Mouse (Mus musculus) c-Kit-positive CD71-positive TER-119-positive erythroid progenitor cells, embryonic 14.5 days (primary cell): ENCODE data around the gene Spic.
"Not testable (repeated sequence)": the region's sequence is repeated elsewhere in the genome, so short reads cannot be mapped to it uniquely, and the experiment has no call there.

Experiments used
- DNase-seq: peaks from one replicate; pipeline ENCODE4 v3.0.0-alpha.2; 2013; ENCODE audit warnings: low spot score

Spic gene

GRCm38 (mm10) chr10:88684925-88685324, at the start of gene Spic:
Gene Spic (minus strand): TSS chr10:88685015.
- DNase-seq: no peak

DNA sequence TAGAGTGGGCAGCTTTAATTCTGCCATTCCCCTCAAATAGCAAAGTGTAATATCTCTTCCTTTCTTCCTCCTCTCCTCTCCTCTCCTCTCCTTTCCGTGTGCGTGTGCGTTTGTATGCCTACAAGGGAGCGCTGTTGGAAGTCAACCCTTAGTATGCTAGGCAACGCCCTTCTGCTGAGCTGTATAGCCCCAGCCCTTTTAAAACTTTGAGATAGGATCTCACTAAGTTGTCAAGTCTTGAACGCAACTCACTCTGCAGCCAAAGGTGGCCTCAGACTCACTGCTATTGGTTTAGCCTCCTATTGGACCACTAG, 47.5 kb upstream of the Spic start:
- DNase-seq: peak; percentile 47

DNA sequence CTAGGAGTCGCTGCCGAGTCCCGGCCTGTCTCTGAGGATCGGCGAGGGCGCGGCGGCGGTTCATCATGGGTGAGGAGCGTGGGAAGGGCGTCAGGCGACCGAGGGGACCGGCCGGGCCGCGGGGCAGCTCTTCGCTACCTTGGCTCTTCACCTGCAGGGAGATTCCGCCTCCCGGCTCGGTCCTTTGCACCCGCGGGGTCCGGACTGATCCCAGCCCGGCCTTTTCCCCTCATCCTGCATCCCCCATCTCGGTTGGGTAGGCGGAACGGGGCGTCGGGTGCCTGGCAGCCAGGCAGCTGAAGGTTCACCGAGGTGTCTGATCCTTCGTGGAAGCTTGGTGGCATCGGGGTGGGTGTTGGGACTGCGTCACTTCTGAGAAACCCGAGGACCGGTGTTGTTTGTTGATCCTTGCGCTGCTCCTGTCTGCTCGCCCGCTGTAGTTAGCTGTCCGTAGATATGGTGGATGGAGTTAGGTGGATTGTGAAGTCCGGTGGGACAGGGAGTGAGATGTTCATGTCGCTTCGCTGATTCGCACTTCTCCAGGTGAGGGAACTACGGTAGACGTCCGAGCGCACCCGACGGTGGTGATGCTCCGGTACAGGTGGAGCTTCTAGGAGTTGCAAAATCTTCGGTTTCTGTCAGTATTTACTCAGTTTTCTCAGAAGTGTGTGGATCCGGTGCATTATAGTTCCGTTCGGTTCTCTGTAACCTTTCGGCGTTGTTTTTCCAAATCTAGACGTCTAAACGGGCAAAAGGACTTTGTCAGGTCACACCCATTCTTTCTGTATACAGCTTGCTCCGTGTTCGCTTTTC, 46.9 kb upstream of the Spic start:
- peak; percentile 21 for DNase-seq

- peak; percentile 78 for DNase-seq
Observed at GRCm38 (mm10) chr10:88730571-88731495, 46.0 kb upstream of the Spic start, which contains the start of gene Arl1. Gene Arl1 (plus strand): TSS chr10:88730858.

DNA sequence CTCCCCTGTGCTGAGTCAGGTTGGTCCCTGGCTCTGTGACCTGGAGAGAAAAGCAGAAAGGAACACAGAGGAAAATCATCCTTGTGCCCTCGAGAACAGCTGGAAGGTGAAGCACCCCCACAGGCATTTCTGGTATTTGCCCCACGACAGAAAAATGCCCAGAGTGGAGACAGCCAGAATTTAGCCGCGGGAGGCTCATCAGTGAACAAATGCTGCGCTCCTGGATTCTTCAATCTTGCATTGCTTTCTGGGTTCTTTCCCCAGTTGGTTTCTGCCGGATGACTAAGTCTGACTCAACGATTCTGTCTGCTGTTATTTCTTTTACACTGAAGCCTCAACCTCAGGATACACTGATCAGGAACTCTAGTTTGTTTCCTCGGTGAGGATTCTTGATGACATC, 43.4 kb upstream of the Spic start:
- no peak for DNase-seq

- DNase-seq: peak; percentile 19
Observed at GRCm38 (mm10) chr10:88727128-88727527, 42.3 kb upstream of the Spic start.

- no peak for DNase-seq
Observed at GRCm38 (mm10) chr10:88725343-88725742, 40.5 kb upstream of the Spic start.

- DNase-seq: no peak
Observed at GRCm38 (mm10) chr10:88719618-88720017, 34.8 kb upstream of the Spic start.

DNA sequence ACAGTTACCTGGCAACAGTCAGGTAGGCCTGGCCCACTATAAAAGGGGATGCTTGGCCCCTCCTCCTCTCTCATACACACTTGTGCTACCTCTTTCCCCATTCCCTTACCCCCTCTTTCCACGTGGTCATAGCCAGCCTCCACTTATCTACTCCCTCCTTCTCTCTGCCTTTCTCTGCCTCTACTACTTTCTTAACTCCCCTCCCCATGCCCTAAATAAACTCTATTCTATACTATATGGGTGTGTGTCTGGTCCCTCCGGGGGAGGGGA, 32.9 kb upstream of the Spic start:
- no peak for DNase-seq

- DNase-seq: no peak
Observed at GRCm38 (mm10) chr10:88716986-88717755, 32.4 kb upstream of the Spic start.

DNA sequence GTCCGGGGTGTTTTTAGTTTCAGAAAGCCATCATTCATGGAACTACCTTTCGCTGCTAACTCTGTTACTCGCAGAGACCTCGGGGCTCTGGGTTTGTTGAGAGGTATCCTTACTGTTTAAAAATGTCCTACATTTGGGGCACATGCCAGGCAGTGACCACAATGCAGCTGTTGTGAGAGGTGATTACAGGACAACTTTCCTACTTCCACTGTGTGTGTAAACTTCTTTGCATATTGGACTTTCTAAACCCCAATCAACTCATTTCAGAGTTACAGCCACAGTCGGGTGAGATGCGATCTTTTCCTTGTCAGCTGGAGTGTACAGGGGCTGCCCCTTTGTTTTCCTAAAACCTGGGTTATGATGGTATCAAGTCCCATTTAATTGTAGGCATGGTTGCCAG, 30.8 kb upstream of the Spic start:
- no peak for DNase-seq

DNA sequence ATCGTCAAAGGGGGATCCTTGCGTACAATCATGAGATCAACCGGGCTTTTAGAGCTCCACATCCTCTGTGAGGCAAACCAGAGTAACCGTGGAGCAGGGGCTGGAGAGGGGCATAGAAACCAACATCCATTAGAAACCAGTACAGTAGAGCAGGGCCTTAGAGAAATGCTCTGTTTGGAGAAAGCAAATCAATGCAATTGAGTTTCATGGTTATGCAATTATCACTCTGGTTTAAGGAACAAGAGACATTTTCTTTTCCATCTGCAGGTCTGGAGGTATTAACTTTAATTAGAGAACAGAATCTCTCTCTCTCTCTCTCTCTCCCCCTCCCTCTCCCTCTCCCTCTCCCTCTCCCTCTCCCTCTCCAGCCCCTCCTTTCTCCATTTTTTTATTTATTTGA, 29.9 kb upstream of the Spic start:
- DNase-seq: no peak

DNA sequence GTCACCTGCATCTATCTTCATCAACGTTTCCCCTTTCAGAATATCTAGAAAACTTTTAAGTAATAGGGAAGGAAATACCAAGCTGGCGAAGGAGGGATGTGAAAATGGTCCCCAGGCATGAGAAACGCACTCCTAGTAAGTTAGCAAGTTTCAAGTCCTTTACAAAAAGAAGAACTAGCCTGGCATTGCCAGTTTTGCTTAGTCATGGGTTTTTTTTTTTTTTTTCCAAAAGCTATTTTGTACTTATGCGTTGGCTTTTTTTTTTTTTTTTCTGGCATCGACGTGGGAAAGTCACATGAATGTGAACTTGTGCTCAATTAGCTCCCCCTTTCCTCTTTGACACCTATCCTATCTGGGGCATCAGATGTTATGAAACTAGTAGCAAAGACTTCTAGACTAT, 27.5 kb upstream of the Spic start:
- DNase-seq: no peak

GRCm38 (mm10) chr10:88708671-88709523, 24.1 kb upstream of the Spic start:
- no peak for DNase-seq

DNA sequence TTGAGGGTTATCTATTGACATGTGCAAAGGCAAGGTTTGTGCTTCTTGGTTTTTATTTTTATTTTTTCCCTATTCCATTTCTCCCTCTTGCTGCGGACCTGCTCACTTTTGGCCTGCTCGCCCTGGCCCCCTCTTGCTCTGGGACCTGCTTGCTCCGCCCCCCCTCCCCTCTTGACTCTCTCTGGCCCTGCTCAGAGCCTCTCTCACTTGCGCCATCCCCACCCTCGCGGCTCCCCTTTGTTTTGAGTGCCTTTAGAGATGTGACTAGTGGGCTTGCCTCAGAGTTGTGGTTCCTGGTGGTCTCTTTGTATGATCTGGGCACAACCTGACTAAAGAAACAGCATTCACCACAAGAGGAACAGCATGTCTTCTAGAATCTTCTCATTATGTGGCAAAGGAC, 16.1 kb upstream of the Spic start:
- no peak for DNase-seq

- DNase-seq: no peak
Observed at GRCm38 (mm10) chr10:88682904-88683563, 1.8 kb downstream of the Spic start.

DNA sequence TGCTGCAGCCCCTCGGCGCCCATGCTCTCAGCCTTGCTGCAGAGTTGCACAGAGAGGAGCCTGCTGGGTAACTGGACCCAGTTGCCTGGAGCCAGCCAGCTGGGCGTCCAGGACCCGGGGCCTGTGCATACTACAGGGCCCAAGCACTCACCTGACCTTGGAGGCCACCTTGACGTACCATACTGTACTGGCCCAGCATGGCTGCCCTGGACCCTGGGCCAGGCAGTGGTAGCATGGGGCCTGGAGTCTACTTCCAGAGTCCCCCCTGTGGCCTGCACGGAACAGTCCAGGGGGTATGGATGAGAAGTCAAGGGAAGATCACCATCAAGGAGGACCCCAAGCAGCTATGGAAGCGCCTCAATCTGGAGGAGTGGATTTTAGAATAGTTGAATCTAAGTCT, 12.0 kb downstream of the Spic start:
- no peak for DNase-seq

DNA sequence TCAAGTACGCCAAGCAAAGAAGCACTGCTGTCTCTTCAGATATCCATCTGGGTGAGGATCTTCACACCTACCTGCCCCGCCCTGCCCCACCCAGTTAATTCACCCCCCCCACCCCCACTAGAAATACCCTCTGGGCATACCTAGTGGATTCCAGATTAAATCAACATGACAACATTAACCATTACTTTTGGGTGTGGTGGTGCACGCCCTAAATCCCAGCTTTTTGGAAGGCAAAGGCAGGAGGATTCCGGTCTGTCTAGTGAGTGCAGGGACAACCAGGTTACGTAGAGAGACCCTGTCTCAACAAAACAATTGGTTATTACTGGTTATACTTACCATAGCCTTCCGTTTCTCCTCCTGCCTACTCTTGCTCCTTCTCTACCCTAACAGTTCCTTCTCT, 12.7 kb downstream of the Spic start:
- no peak for DNase-seq

GRCm38 (mm10) chr10:88669719-88670118, 15.1 kb downstream of the Spic start:
- no peak for DNase-seq

GRCm38 (mm10) chr10:88663856-88664255, 21.0 kb downstream of the Spic start:
- DNase-seq: not testable (repeated sequence)

- no peak for DNase-seq
Observed at GRCm38 (mm10) chr10:88658918-88659317, 25.9 kb downstream of the Spic start.
